Mouse (Mus musculus) CD4-positive, CD25-positive, alpha-beta regulatory T cell, adult 2 months (primary cell): ENCODE measurements around the gene Pmepa1.

Source experiments
- DNase-seq: peaks from one replicate; pipeline ENCODE4 v3.0.0-alpha.2; 2012; ENCODE audit warnings: low read depth, low spot score

The Pmepa1 gene

GRCm38 (mm10) chr2:173276859-173277258, 526 bp upstream of the Pmepa1 start:
- no peak for DNase-seq

GRCm38 (mm10) chr2:173275343-173276201, 761 bp downstream of the Pmepa1 start:
- DNase-seq: peak; percentile 82

- DNase-seq: peak; percentile 67
Observed at GRCm38 (mm10) chr2:173274428-173275342, 1.6 kb downstream of the Pmepa1 start.

- DNase-seq: peak; percentile 33
Observed at GRCm38 (mm10) chr2:173273885-173274284, 2.4 kb downstream of the Pmepa1 start.

GRCm38 (mm10) chr2:173272354-173272900, 3.9 kb downstream of the Pmepa1 start:
- no peak for DNase-seq

GRCm38 (mm10) chr2:173271541-173271940, 4.8 kb downstream of the Pmepa1 start:
- no peak for DNase-seq

GRCm38 (mm10) chr2:173270601-173271248, 5.6 kb downstream of the Pmepa1 start:
- DNase-seq: no peak

GRCm38 (mm10) chr2:173270196-173270595, 6.1 kb downstream of the Pmepa1 start:
- no peak for DNase-seq

GRCm38 (mm10) chr2:173267562-173267961, 8.8 kb downstream of the Pmepa1 start:
- DNase-seq: no peak

- DNase-seq: no peak
Observed at GRCm38 (mm10) chr2:173266349-173267112, 9.8 kb downstream of the Pmepa1 start.

- DNase-seq: no peak
Observed at GRCm38 (mm10) chr2:173265468-173266265, 10.7 kb downstream of the Pmepa1 start.

- DNase-seq: peak; percentile 87
Observed at GRCm38 (mm10) chr2:173264467-173265128, 11.7 kb downstream of the Pmepa1 start.

GRCm38 (mm10) chr2:173263636-173264330, 12.6 kb downstream of the Pmepa1 start:
- peak; percentile 76 for DNase-seq

GRCm38 (mm10) chr2:173261497-173261896, 14.8 kb downstream of the Pmepa1 start:
- no peak for DNase-seq

GRCm38 (mm10) chr2:173258459-173259091, 17.8 kb downstream of the Pmepa1 start:
- no peak for DNase-seq

GRCm38 (mm10) chr2:173257610-173258009, 18.7 kb downstream of the Pmepa1 start:
- DNase-seq: no peak

- no peak for DNase-seq
Observed at GRCm38 (mm10) chr2:173256552-173256949, 19.8 kb downstream of the Pmepa1 start.

GRCm38 (mm10) chr2:173255810-173256551, 20.4 kb downstream of the Pmepa1 start:
- no peak for DNase-seq
